Mouse (Mus musculus): ENCODE measurements around the gene Zmynd11.

DNA sequence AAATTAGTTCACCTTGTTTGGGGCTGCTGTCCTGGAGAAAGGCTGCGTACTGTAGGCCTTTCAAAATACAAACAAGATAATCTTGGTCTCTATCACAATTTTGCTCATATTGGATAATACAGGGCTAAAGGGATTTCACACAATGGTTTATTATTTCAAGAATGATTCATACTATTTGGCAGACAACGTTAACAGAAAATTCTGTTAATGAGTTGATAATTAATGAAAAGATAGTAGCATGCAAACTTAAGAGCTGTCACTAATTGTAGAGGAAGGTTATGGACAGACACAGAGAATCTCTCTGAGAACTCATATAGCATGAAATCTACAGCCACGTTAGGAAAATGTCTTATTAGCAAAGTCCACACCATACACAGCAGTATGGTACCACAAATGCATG is 52.2 kb downstream of the Zmynd11 start:
- TF ChIP-seq POLR2A (IDR thresholded peaks at IDR 0.05; ENCODE audit: borderline replicate concordance, extremely low read depth, insufficient read depth, insufficient read length, poor library complexity, severe bottlenecking) (no peak), CTCF (IDR thresholded peaks at IDR 0.05; ENCODE audit: borderline replicate concordance, extremely low read depth, insufficient read depth, insufficient read length) (no peak)
